Mouse (Mus musculus) left cerebral cortex, postnatal 14 days (tissue): ENCODE measurements around the gene 1700066M21Rik. TPM values are rescaled to one million over a fixed set of nuclear protein-coding genes. Genes with fewer than 3 reads are reported as not detected.

Experiments
- total RNA-seq, 2 experiments: library from RNA; stranded (reverse); gene quantifications; 2 replicates each; pipeline ENCODE4 v1.2.3; 2021

Gene 1700066M21Rik
- total RNA-seq, 2 experiments from 2014 or later: 19.1 to 20.7 TPM

Other genes with a start within 250 kb of the 1700066M21Rik start
- gene Maip1, start 28.7 kb downstream of the 1700066M21Rik start, total RNA-seq: 10 to 100 TPM; 10.2 to 10.4 TPM
- gene Tyw5, start 29.5 kb downstream of the 1700066M21Rik start, total RNA-seq: 10 to 100 TPM; 19.1 to 21.4 TPM